Mouse (Mus musculus) c-Kit-negative CD71-positive TER-119-positive erythroid progenitor cells, embryonic 14.5 days (primary cell): ENCODE measurements around the gene Twist2.

Experiments used
- DNase-seq: peaks from one replicate; pipeline ENCODE4 v3.0.0-alpha.2; 2013; ENCODE audit warnings: low read depth, low spot score

Twist2 gene

GRCm38 (mm10) chr1:91873572-91874285 is 72.5 kb downstream of the Twist2 start:
- DNase-seq = no peak

GRCm38 (mm10) chr1:91874633-91875032 is 73.4 kb downstream of the Twist2 start:
- peak; percentile 5 for DNase-seq

- DNase-seq = no peak
These were observed 73.9 kb downstream of the Twist2 start for GRCm38 (mm10) chr1:91875042-91875720.

- no peak for DNase-seq
These were observed 77.4 kb downstream of the Twist2 start for GRCm38 (mm10) chr1:91878696-91879095.

- no peak for DNase-seq
These were observed 78.9 kb downstream of the Twist2 start for GRCm38 (mm10) chr1:91880156-91880555.

GRCm38 (mm10) chr1:91880899-91881298 is 79.6 kb downstream of the Twist2 start:
- DNase-seq = no peak

- DNase-seq = no peak
These were observed 81.9 kb downstream of the Twist2 start for GRCm38 (mm10) chr1:91883115-91883514.

- DNase-seq = no peak
These were observed 92.3 kb downstream of the Twist2 start for GRCm38 (mm10) chr1:91893598-91893997.

- DNase-seq = no peak
These were observed 93.0 kb downstream of the Twist2 start for GRCm38 (mm10) chr1:91894286-91894685.

- no peak for DNase-seq
These were observed 95.8 kb downstream of the Twist2 start for GRCm38 (mm10) chr1:91897078-91897477.
